Mouse (Mus musculus): ENCODE measurements at regions not wholly inside any gene's neighbourhood (a gene's known extent, or its start where the extent isn't known, plus 50 kb on each side); places are given as distances from the start of the nearest gene placed in this dataset.

- TF ChIP-seq CTCF (IDR thresholded peaks at IDR 0.05; ENCODE audit: low read depth, low read length): no peak
- TF ChIP-seq POLR2A (IDR thresholded peaks at IDR 0.05; ENCODE audit: borderline replicate concordance, low read depth, low read length): no peak
Measured at GRCm38 (mm10) chr3:21938071-21938848, 138.2 kb upstream of the Tbl1xr1 start.
